Mouse (Mus musculus) kidney, adult 2 months (tissue): Measurements from ENCODE around the gene Dhrs7b.

Source experiments
- CTCF ChIP-seq: fragments of 200-500 bp; conservative IDR thresholded peaks from 2 replicates; pipeline ENCODE4 v1.5.1; 2011; ENCODE audit warnings: low read depth, mild to moderate bottlenecking, control low read depth, low read length, moderate library complexity, mixed read lengths; ENCODE audit not compliant: insufficient read depth, insufficient read length
- POLR2A ChIP-seq: fragments of 200-500 bp; IDR thresholded peaks from one replicate; pipeline ENCODE4 v1.6.1; 2011; ENCODE audit warnings: low read depth, low read length, control low read depth

DNA sequence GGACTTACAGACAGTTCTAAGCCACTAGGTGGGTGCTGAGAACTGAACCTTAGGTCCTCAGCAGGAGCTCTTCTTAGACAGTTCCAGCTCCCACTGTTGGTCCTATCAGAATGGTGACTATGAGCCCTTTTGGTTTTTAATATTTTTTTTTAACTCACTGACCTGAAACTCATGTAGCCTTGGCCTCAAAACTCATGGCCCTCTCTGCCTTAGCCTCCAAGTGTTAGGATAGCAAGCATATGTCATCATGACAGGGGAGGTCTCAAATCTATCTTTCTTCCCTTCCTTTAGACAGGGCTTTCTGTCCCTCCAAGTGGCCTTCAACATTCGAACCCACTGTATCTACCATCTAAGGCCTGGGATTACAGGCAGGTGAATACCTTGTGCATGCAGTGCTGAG lies 29.5 kb upstream of the Dhrs7b start:
- TF ChIP-seq CTCF: no peak
- TF ChIP-seq POLR2A: no peak
